Mouse (Mus musculus): ENCODE measurements around the gene Nat14. TPM values are rescaled to one million over a fixed set of nuclear protein-coding genes. Genes with fewer than 3 reads are reported as not detected.

The Nat14 gene
- polyA plus RNA-seq, 1 experiment, result 2.2 TPM

DNA sequence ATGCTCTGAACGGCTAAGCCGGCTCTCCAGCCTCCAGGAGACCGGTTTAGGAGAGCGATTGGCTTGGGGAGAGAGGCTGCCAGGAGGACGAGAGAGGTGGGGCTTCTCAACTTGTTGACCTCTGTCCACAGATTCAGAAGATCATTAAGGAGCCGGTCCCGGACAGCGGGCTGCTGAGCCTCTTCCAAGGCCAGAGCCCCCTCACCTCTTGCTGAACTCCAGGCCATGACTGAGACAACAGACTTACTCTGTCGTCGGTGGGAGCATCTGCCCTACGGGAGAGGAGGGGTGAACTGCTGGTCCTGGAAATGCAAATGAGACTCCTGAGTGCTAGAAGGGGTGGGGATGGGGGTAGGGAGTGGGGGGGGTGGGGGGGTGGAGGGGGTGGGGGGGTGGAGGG is 26.6 kb upstream of the Nat14 start:
- no peaks in the 10 kb centered on the region for H3K36me3 ChIP-seq (ENCODE audit: control insufficient read depth, insufficient read depth, low read length, poor library complexity, severe bottlenecking)
- peaks cover 8% of the 10 kb centered on the region for H3K4me1 ChIP-seq (ENCODE audit: control insufficient read depth, insufficient read depth, low read length)
- H3K27ac ChIP-seq (ENCODE audit: insufficient read depth, low read length), result 0 out of 2 replicates have a peak overlapping the region, but pooled peaks have one; percentile 13
- no peak overlapping the region for H3K9ac ChIP-seq (ENCODE audit: low read depth, poor library complexity, severe bottlenecking)
- H3K4me3 ChIP-seq (ENCODE audit: low read depth, low read length), result no peak overlapping the region
- peak; percentile 81; the same call in 1 of the 2 replicates for TF ChIP-seq EP300 (IDR thresholded peaks at IDR 0.05; ENCODE audit: insufficient read depth, low read depth, low read length)
- TF ChIP-seq CTCF (IDR thresholded peaks at IDR 0.05; ENCODE audit: low read depth, low read length), result no peak
- no peaks in the 10 kb centered on the region for H3K27me3 ChIP-seq (ENCODE audit: control insufficient read depth, insufficient read depth, low read length, poor library complexity, severe bottlenecking)
- H3K9me3 ChIP-seq (replicated peaks; ENCODE audit: control insufficient read depth, insufficient read depth, low read length, poor library complexity, severe bottlenecking), result no peaks in the 10 kb centered on the region

GRCm38 (mm10) chr7:4898851-4899648 is 22.8 kb upstream of the Nat14 start:
- Histone ChIP-seq H3K27ac (ENCODE audit: insufficient read depth, low read length) (no peak overlapping the region), H3K4me3 (ENCODE audit: low read depth, low read length) (peak overlapping the region; percentile 14; the same call in 1 of the 2 replicates), H3K9ac (ENCODE audit: low read depth, poor library complexity, severe bottlenecking) (peak overlapping the region; percentile 40), H3K27me3 (ENCODE audit: control insufficient read depth, insufficient read depth, low read length, poor library complexity, severe bottlenecking) (no peaks in the 10 kb centered on the region), H3K4me1 (ENCODE audit: control insufficient read depth, insufficient read depth, low read length) (peaks cover 8% of the 10 kb centered on the region), H3K9me3 (replicated peaks; ENCODE audit: control insufficient read depth, insufficient read depth, low read length, poor library complexity, severe bottlenecking) (no peaks in the 10 kb centered on the region), H3K36me3 (ENCODE audit: control insufficient read depth, insufficient read depth, low read length, poor library complexity, severe bottlenecking) (no peaks in the 10 kb centered on the region)
- TF ChIP-seq EP300 (IDR thresholded peaks at IDR 0.05; ENCODE audit: insufficient read depth, low read depth, low read length) (no peak), POLR2A (IDR thresholded peaks at IDR 0.05; ENCODE audit: insufficient read depth, low read length) (no peak), CTCF (IDR thresholded peaks at IDR 0.05; ENCODE audit: low read depth, low read length) (no peak)

GRCm38 (mm10) chr7:4899649-4900522 is 21.9 kb upstream of the Nat14 start:
- Histone ChIP-seq H3K9ac (ENCODE audit: low read depth, poor library complexity, severe bottlenecking) (peak overlapping the region; percentile 40), H3K27me3 (ENCODE audit: control insufficient read depth, insufficient read depth, low read length, poor library complexity, severe bottlenecking) (no peaks in the 10 kb centered on the region), H3K9me3 (replicated peaks; ENCODE audit: control insufficient read depth, insufficient read depth, low read length, poor library complexity, severe bottlenecking) (no peaks in the 10 kb centered on the region), H3K36me3 (ENCODE audit: control insufficient read depth, insufficient read depth, low read length, poor library complexity, severe bottlenecking) (no peaks in the 10 kb centered on the region), H3K4me3 (ENCODE audit: low read depth, low read length) (peak overlapping the region; percentile 14; the same call in 1 of the 2 replicates), H3K4me1 (ENCODE audit: control insufficient read depth, insufficient read depth, low read length) (peaks cover 5% of the 10 kb centered on the region), H3K27ac (ENCODE audit: insufficient read depth, low read length) (peak overlapping the region; percentile 49; the same call in 1 of the 2 replicates)
- no peak for TF ChIP-seq CTCF (IDR thresholded peaks at IDR 0.05; ENCODE audit: low read depth, low read length)

DNA sequence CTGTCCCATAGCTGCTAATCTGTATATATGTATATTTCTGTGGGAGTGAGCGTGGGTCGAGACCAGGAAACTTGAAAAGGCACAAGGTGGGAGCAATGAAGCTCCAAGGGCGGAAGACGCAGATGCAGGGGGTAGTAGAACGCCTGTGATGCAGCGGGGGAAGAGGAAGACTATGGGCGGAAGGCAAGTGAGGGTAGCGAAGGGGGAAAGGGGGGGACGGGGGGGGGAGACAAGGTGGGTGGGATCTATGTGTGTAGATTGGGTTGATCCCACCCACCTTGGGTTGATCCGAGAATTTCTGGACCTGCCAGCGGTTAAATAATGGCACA is 21.3 kb upstream of the Nat14 start:
- Histone ChIP-seq H3K36me3 (ENCODE audit: control insufficient read depth, insufficient read depth, low read length, poor library complexity, severe bottlenecking) (no peaks in the 10 kb centered on the region), H3K27ac (ENCODE audit: insufficient read depth, low read length) (peak overlapping the region; percentile 49; the same call in 1 of the 2 replicates), H3K9ac (ENCODE audit: low read depth, poor library complexity, severe bottlenecking) (peak overlapping the region; percentile 37; the same call in 1 of the 2 replicates), H3K27me3 (ENCODE audit: control insufficient read depth, insufficient read depth, low read length, poor library complexity, severe bottlenecking) (no peaks in the 10 kb centered on the region), H3K4me3 (ENCODE audit: low read depth, low read length) (no peak overlapping the region), H3K4me1 (ENCODE audit: control insufficient read depth, insufficient read depth, low read length) (peaks cover 5% of the 10 kb centered on the region), H3K9me3 (replicated peaks; ENCODE audit: control insufficient read depth, insufficient read depth, low read length, poor library complexity, severe bottlenecking) (no peaks in the 10 kb centered on the region)
- TF ChIP-seq EP300 (IDR thresholded peaks at IDR 0.05; ENCODE audit: insufficient read depth, low read depth, low read length) (no peak), CTCF (IDR thresholded peaks at IDR 0.05; ENCODE audit: low read depth, low read length) (no peak), POLR2A (IDR thresholded peaks at IDR 0.05; ENCODE audit: insufficient read depth, low read length) (no peak)

DNA sequence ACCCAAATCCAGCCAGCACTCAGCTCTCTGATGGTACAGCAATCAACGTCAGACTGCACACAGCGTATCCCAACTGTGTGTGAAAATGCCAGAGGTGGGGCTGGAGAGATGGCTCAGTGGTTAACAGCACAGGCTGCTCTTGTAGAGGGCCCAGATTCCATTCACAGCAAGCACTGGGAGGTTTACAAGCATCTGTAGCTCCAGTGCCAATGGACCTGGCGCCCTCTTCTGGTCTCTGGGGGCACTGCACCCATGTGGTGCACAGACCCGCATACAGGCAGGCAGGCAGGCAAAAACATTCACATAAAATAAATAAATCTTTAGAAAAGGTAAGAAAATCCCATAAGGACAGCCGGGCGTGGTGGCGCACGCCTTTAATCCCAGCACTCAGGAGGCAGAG is 20.7 kb upstream of the Nat14 start:
- no peaks in the 10 kb centered on the region; the same call in 1 of the 2 replicates for H3K36me3 ChIP-seq (ENCODE audit: control insufficient read depth, insufficient read depth, low read length, poor library complexity, severe bottlenecking)
- no peaks in the 10 kb centered on the region for H3K27me3 ChIP-seq (ENCODE audit: control insufficient read depth, insufficient read depth, low read length, poor library complexity, severe bottlenecking)
- H3K27ac ChIP-seq (ENCODE audit: insufficient read depth, low read length), result 0 out of 2 replicates have a peak overlapping the region, but pooled peaks have one; percentile 6
- peaks cover 1% of the 10 kb centered on the region for H3K4me1 ChIP-seq (ENCODE audit: control insufficient read depth, insufficient read depth, low read length)
- TF ChIP-seq EP300 (IDR thresholded peaks at IDR 0.05; ENCODE audit: insufficient read depth, low read depth, low read length) (no peak; the same call in 1 of the 2 replicates), POLR2A (IDR thresholded peaks at IDR 0.05; ENCODE audit: insufficient read depth, low read length) (no peak), CTCF (IDR thresholded peaks at IDR 0.05; ENCODE audit: low read depth, low read length) (peak; percentile 87)
- no peak overlapping the region for H3K4me3 ChIP-seq (ENCODE audit: low read depth, low read length)
- no peaks in the 10 kb centered on the region for H3K9me3 ChIP-seq (replicated peaks; ENCODE audit: control insufficient read depth, insufficient read depth, low read length, poor library complexity, severe bottlenecking)
- no peak overlapping the region for H3K9ac ChIP-seq (ENCODE audit: low read depth, poor library complexity, severe bottlenecking)

All from ES-Bruce4 (cell line).